Mouse (Mus musculus): ENCODE measurements around the gene Ensa. TPM values are rescaled to one million over a fixed set of nuclear protein-coding genes. Genes with fewer than 3 reads are reported as not detected.
"Not testable (repeated sequence)": the region's sequence is repeated elsewhere in the genome, so short reads cannot be mapped to it uniquely, and the experiment has no call there.

Gene Ensa
- total and polyA plus RNA-seq, 3 experiments: 17.4 to 77.7 (median 71.5) TPM

GRCm38 (mm10) chr3:95606096-95606495 lies 18.7 kb upstream of the Ensa start:
- Histone ChIP-seq H3K4me1 (ENCODE audit: control insufficient read depth, insufficient read depth, low read length) (no peaks in the 10 kb centered on the region; the same call in 1 of the 2 replicates), H3K36me3 (ENCODE audit: control insufficient read depth, insufficient read depth, low read length) (no peaks in the 10 kb centered on the region; the same call in 1 of the 2 replicates), H3K9ac (ENCODE audit: low read depth, low read length) (no peak overlapping the region), H3K27me3 (ENCODE audit: control insufficient read depth, insufficient read depth, low read length) (no peaks in the 10 kb centered on the region), H3K4me3 (no peak overlapping the region), H3K79me2 (replicated peaks; ENCODE audit: control insufficient read depth, insufficient read depth, low read length) (no peaks in the 10 kb centered on the region), H3K27ac (no peak overlapping the region)
- TF ChIP-seq EP300 (IDR thresholded peaks at IDR 0.05; ENCODE audit: insufficient read depth, low read depth, low read length): no peak
- no peak for TF ChIP-seq POLR2A (IDR thresholded peaks at IDR 0.05; ENCODE audit: insufficient read depth, low read depth, low read length)
- no peak for TF ChIP-seq CTCF (IDR thresholded peaks at IDR 0.05)
- no peak for DNase-seq
- WGBS: 75% methylated on average over 3 of the region's 3 CpGs
- intact Hi-C loops (cut with DNase I): no loop called here

- no peak for TF ChIP-seq EP300 (IDR thresholded peaks at IDR 0.05; ENCODE audit: insufficient read depth, low read depth, low read length)
- TF ChIP-seq CTCF (IDR thresholded peaks at IDR 0.05): no peak
- TF ChIP-seq POLR2A (IDR thresholded peaks at IDR 0.05; ENCODE audit: insufficient read depth, low read depth, low read length): no peak
- intact Hi-C loops (cut with DNase I): no loop called here
- H3K9ac ChIP-seq (ENCODE audit: low read depth, low read length): no peak overlapping the region
- no peak overlapping the region for H3K27ac ChIP-seq
- WGBS: 41% methylated on average over 3 of the region's 3 CpGs
- H3K27me3 ChIP-seq (ENCODE audit: control insufficient read depth, insufficient read depth, low read length): no peaks in the 10 kb centered on the region
- H3K4me1 ChIP-seq (ENCODE audit: control insufficient read depth, insufficient read depth, low read length): no peaks in the 10 kb centered on the region; the same call in 1 of the 2 replicates
- H3K4me3 ChIP-seq: no peak overlapping the region
- H3K79me2 ChIP-seq (replicated peaks; ENCODE audit: control insufficient read depth, insufficient read depth, low read length): no peaks in the 10 kb centered on the region
- no peak for DNase-seq
- H3K36me3 ChIP-seq (ENCODE audit: control insufficient read depth, insufficient read depth, low read length): no peaks in the 10 kb centered on the region; the same call in 1 of the 2 replicates
Measured at GRCm38 (mm10) chr3:95609195-95609594, 15.6 kb upstream of the Ensa start.

- Histone ChIP-seq H3K36me3 (ENCODE audit: control insufficient read depth, insufficient read depth, low read length) (no peaks in the 10 kb centered on the region; the same call in 1 of the 2 replicates), H3K4me1 (ENCODE audit: control insufficient read depth, insufficient read depth, low read length) (no peaks in the 10 kb centered on the region; the same call in 1 of the 2 replicates), H3K4me3 (no peak overlapping the region), H3K9ac (ENCODE audit: low read depth, low read length) (no peak overlapping the region), H3K79me2 (replicated peaks; ENCODE audit: control insufficient read depth, insufficient read depth, low read length) (no peaks in the 10 kb centered on the region), H3K27ac (no peak overlapping the region), H3K27me3 (ENCODE audit: control insufficient read depth, insufficient read depth, low read length) (no peaks in the 10 kb centered on the region)
- 97% methylated on average over 1 of the region's 1 CpGs for WGBS
- intact Hi-C loops (cut with DNase I): no loop called here
- no peak for TF ChIP-seq CTCF (IDR thresholded peaks at IDR 0.05)
- TF ChIP-seq POLR2A (IDR thresholded peaks at IDR 0.05; ENCODE audit: insufficient read depth, low read depth, low read length): no peak
- no peak for TF ChIP-seq EP300 (IDR thresholded peaks at IDR 0.05; ENCODE audit: insufficient read depth, low read depth, low read length)
- DNase-seq: no peak
Measured at GRCm38 (mm10) chr3:95613996-95614395, 10.8 kb upstream of the Ensa start.

- Histone ChIP-seq H3K4me3 (no peak overlapping the region), H3K9ac (ENCODE audit: low read depth, low read length) (no peak overlapping the region), H3K27ac (no peak overlapping the region), H3K4me1 (ENCODE audit: control insufficient read depth, insufficient read depth, low read length) (no peaks in the 10 kb centered on the region), H3K27me3 (ENCODE audit: control insufficient read depth, insufficient read depth, low read length) (no peaks in the 10 kb centered on the region), H3K79me2 (replicated peaks; ENCODE audit: control insufficient read depth, insufficient read depth, low read length) (no peaks in the 10 kb centered on the region), H3K36me3 (ENCODE audit: control insufficient read depth, insufficient read depth, low read length) (no peaks in the 10 kb centered on the region)
- 42% methylated on average over 1 of the region's 1 CpGs for WGBS
- intact Hi-C loops (cut with DNase I): no loop called here
- no peak for TF ChIP-seq CTCF (IDR thresholded peaks at IDR 0.05)
- no peak for TF ChIP-seq EP300 (IDR thresholded peaks at IDR 0.05; ENCODE audit: insufficient read depth, low read depth, low read length)
- TF ChIP-seq POLR2A (IDR thresholded peaks at IDR 0.05; ENCODE audit: insufficient read depth, low read depth, low read length): no peak
- no peak for DNase-seq
Measured at GRCm38 (mm10) chr3:95618511-95618910, 6.3 kb upstream of the Ensa start.

GRCm38 (mm10) chr3:95621241-95621640 lies 3.6 kb upstream of the Ensa start:
- WGBS: 72% methylated on average over 1 of the region's 1 CpGs
- intact Hi-C loops (cut with DNase I): loop anchor here (10.0 kb wide), 1 partner anchor 266 kb away; the partner anchor contains the start of gene Setdb1
- no peaks in the 10 kb centered on the region; the same call in 1 of the 2 replicates for H3K79me2 ChIP-seq (replicated peaks; ENCODE audit: control insufficient read depth, insufficient read depth, low read length)
- H3K9ac ChIP-seq (ENCODE audit: low read depth, low read length): no peak overlapping the region
- no peak overlapping the region for H3K27ac ChIP-seq
- DNase-seq: peak in 1 of 2 experiments; percentile 4
- no peak overlapping the region for H3K4me3 ChIP-seq
- TF ChIP-seq CTCF (IDR thresholded peaks at IDR 0.05) (no peak), EP300 (IDR thresholded peaks at IDR 0.05; ENCODE audit: insufficient read depth, low read depth, low read length) (no peak), POLR2A (IDR thresholded peaks at IDR 0.05; ENCODE audit: insufficient read depth, low read depth, low read length) (no peak)
- H3K36me3 ChIP-seq (ENCODE audit: control insufficient read depth, insufficient read depth, low read length): peaks cover 4% of the 10 kb centered on the region
- peaks cover 6% of the 10 kb centered on the region for H3K4me1 ChIP-seq (ENCODE audit: control insufficient read depth, insufficient read depth, low read length)
- H3K27me3 ChIP-seq (ENCODE audit: control insufficient read depth, insufficient read depth, low read length): no peaks in the 10 kb centered on the region

GRCm38 (mm10) chr3:95622421-95622820 lies 2.4 kb upstream of the Ensa start:
- not testable (repeated sequence) for H3K9ac ChIP-seq (ENCODE audit: low read depth, low read length); H3K36me3 ChIP-seq (ENCODE audit: control insufficient read depth, insufficient read depth, low read length); H3K27me3 ChIP-seq (ENCODE audit: control insufficient read depth, insufficient read depth, low read length); H3K4me1 ChIP-seq (ENCODE audit: control insufficient read depth, insufficient read depth, low read length); H3K27ac ChIP-seq; H3K4me3 ChIP-seq; H3K79me2 ChIP-seq (replicated peaks; ENCODE audit: control insufficient read depth, insufficient read depth, low read length)
- 92% methylated on average over 20 of the region's 20 CpGs for WGBS
- intact Hi-C loops (cut with DNase I): loop anchor here (10.0 kb wide), 1 partner anchor 268 kb away; the partner anchor contains the start of gene Setdb1
- peak in 1 of 2 experiments; percentile 27 for DNase-seq

Measured in heart, adult 2 months (tissue).